In genomic region chr11:50212848-50213758, GRCm38 (mm10) we compare ENCODE assay signal across 8 mouse cellular contexts. TPM values are rescaled to one million over a fixed set of nuclear protein-coding genes. Genes with fewer than 3 reads are reported as not detected.
A peak's percentile ranks its signal among the peaks of the same experiment; 100 is the strongest.
DNase-seq lines count a peak whose midpoint lies in the region; ATAC-seq and TF ChIP-seq lines count a peak whose summit lies in the region.
"Had no signal": no experiment of that assay in that cellular context is flagged by ENCODE, and none has a peak within 500 bp of the region (broad histone marks: within the 10 kb centered on the region; RNA-seq: fewer than 3 reads in every experiment).

No protein-coding gene starts in this region.

- peak overlapping the region; percentile 22 for H3ac ChIP-seq in C2C12 (ENCODE audit: control insufficient read depth, insufficient read length, low read depth)

- no peak for TF ChIP-seq CTCF in C2C12 (IDR thresholded peaks at IDR 0.05; ENCODE audit: control insufficient read depth, insufficient read depth, insufficient read length)
- TF ChIP-seq CTCF in small intestine, adult 2 months (IDR thresholded peaks at IDR 0.05; ENCODE audit: extremely low read depth, insufficient read length, insufficient replicate concordance, low read depth, low read length): no peak

- peaks cover 38% of the 10 kb centered on the region for H3K79me2 ChIP-seq in C2C12 (ENCODE audit: control insufficient read depth, insufficient read depth)

- H3K79me3 ChIP-seq in C2C12 (ENCODE audit: low read depth): peaks cover 22% of the 10 kb centered on the region

- TF ChIP-seq POLR2A in small intestine, adult 2 months (IDR thresholded peaks at IDR 0.05; ENCODE audit: low read depth, low read length): no peak

- no peaks in the 10 kb centered on the region for H3K9me3 ChIP-seq in ES-E14 (ENCODE audit: control insufficient read depth, insufficient read depth, low read depth, low read length)
- H3K9me3 ChIP-seq in heart, embryonic 16.5 days (replicated peaks; ENCODE audit: control insufficient read depth, low read length): no peaks in the 10 kb centered on the region
- no peaks in the 10 kb centered on the region for H3K9me3 ChIP-seq in liver, embryonic 11.5 days (ENCODE audit: control insufficient read depth, low read length)
- H3K9me3 ChIP-seq: neural tube, embryonic 13.5 days had no signal

- H3K36me3 ChIP-seq in C2C12 (ENCODE audit: control insufficient read depth, insufficient read depth): peaks cover 12% of the 10 kb centered on the region
- H3K36me3 ChIP-seq in ES-E14 (ENCODE audit: control insufficient read depth, insufficient read depth, low read length, poor library complexity, severe bottlenecking): peaks cover 6% of the 10 kb centered on the region; the same call in 1 of the 2 replicates
- H3K36me3 ChIP-seq in heart, embryonic 16.5 days (ENCODE audit: control insufficient read depth, insufficient read depth): no peaks in the 10 kb centered on the region
- H3K36me3 ChIP-seq in liver, embryonic 11.5 days (ENCODE audit: control insufficient read depth, insufficient read depth, low read length): no peaks in the 10 kb centered on the region
- no peaks in the 10 kb centered on the region for H3K36me3 ChIP-seq in small intestine, adult 2 months (ENCODE audit: control insufficient read depth, insufficient read depth, low read length)

- peaks cover 14 to 38% of the 10 kb centered on the region in 2 experiments for H3K4me1 ChIP-seq in ES-E14 (ENCODE audit: control insufficient read depth in 2 of 2, insufficient read depth in 2 of 2, low read length in 2 of 2, poor library complexity in 1 of 2)
- H3K4me1 ChIP-seq in heart, embryonic 16.5 days (ENCODE audit: control insufficient read depth, insufficient read depth, low read length): peaks cover 42% of the 10 kb centered on the region
- peaks cover 38% of the 10 kb centered on the region for H3K4me1 ChIP-seq in liver, embryonic 11.5 days (replicated peaks; ENCODE audit: control insufficient read depth, insufficient read depth, low read length)
- H3K4me1 ChIP-seq in small intestine, adult 2 months (ENCODE audit: control insufficient read depth, insufficient read depth, insufficient read length, low read length): peaks cover 21% of the 10 kb centered on the region

- in situ Hi-C loops in ES-E14 (cut with MboI; ENCODE audit: low sequenced_read_pairs in 2 of 2, unreplicated experiment in 2 of 2): no loop called here

- peak overlapping the region; percentile 44; the same call in 1 of the 2 replicates for H3K4me2 ChIP-seq in heart, embryonic 16.5 days (ENCODE audit: low read depth, low read length)
- no peak overlapping the region for H3K4me2 ChIP-seq in liver, embryonic 11.5 days
- H3K4me2 ChIP-seq: neural tube, embryonic 13.5 days had no signal

- no peaks in the 10 kb centered on the region for H3K27me3 ChIP-seq in C2C12 (ENCODE audit: control insufficient read depth, insufficient read depth, insufficient read length)
- H3K27me3 ChIP-seq in heart, embryonic 16.5 days (ENCODE audit: control insufficient read depth, insufficient read depth, low read length): no peaks in the 10 kb centered on the region
- H3K27me3 ChIP-seq in liver, embryonic 11.5 days (replicated peaks; ENCODE audit: control insufficient read depth, insufficient read depth, low read length): no peaks in the 10 kb centered on the region
- no peaks in the 10 kb centered on the region for H3K27me3 ChIP-seq in small intestine, adult 2 months (ENCODE audit: control insufficient read depth, insufficient read depth, low read length)
- H3K27me3 ChIP-seq: neural tube, embryonic 13.5 days had no signal

- H3K4me3 ChIP-seq in C2C12 (ENCODE audit: insufficient read depth, poor library complexity, severe bottlenecking): no peak overlapping the region
- no peak overlapping the region for H3K4me3 ChIP-seq in ES-E14 (ENCODE audit: insufficient read depth in 1 of 2, low read depth in 1 of 2, low read length in 2 of 2, poor library complexity in 1 of 2, severe bottlenecking in 1 of 2)
- peak overlapping the region; percentile 15 for H3K4me3 ChIP-seq in heart, embryonic 16.5 days (ENCODE audit: low read length)
- H3K4me3 ChIP-seq in liver, embryonic 11.5 days (ENCODE audit: low read depth, low read length): no peak overlapping the region
- H3K4me3 ChIP-seq in small intestine, adult 2 months (ENCODE audit: low read depth, low read length): peak overlapping the region; percentile 33
- H3K4me3 ChIP-seq: neural tube, embryonic 13.5 days had no signal

- no peak for DNase-seq in ES-E14 (ENCODE audit: low read depth, low spot score)
- DNase-seq in cerebellum, postnatal 10 days: peak; percentile 61 to 72
- peak; percentile 50 for DNase-seq in liver, embryonic 11.5 days (ENCODE audit: low spot score)
- no peak for DNase-seq in frontal cortex, postnatal 10 days (ENCODE audit: low spot score in 2 of 2)

- H3K9ac ChIP-seq in ES-E14 (ENCODE audit: insufficient read depth, low read depth, low read length, poor library complexity, severe bottlenecking): peak overlapping the region; percentile 29; the same call in 1 of the 2 replicates
- H3K9ac ChIP-seq in heart, embryonic 16.5 days (ENCODE audit: low read length): peak overlapping the region; percentile 16; the same call in 1 of the 2 replicates
- H3K9ac ChIP-seq in liver, embryonic 11.5 days (ENCODE audit: low read depth, low read length): no peak overlapping the region
- H3K9ac ChIP-seq: neural tube, embryonic 13.5 days had no signal

- 18% methylated on average over 11 of the region's 11 CpGs for WGBS in heart, embryonic 16.5 days
- WGBS in liver, embryonic 11.5 days: 59% methylated on average over 11 of the region's 11 CpGs
- WGBS in small intestine, adult 2 months: 19% methylated on average over 11 of the region's 11 CpGs

- peak; percentile 59 for ATAC-seq in heart, embryonic 16.5 days (replicated peaks; ENCODE audit: extremely low read depth, insufficient read depth, low FRiP score)
- no peak for ATAC-seq in liver, embryonic 11.5 days (replicated peaks; ENCODE audit: low FRiP score)

- peak overlapping the region; percentile 59; the same call in 1 of the 2 replicates for H3K27ac ChIP-seq in ES-E14 (ENCODE audit: insufficient read depth, low read depth, low read length, poor library complexity, severe bottlenecking)
- peak overlapping the region; percentile 84 for H3K27ac ChIP-seq in heart, embryonic 16.5 days (ENCODE audit: low read length)
- no peak overlapping the region for H3K27ac ChIP-seq in liver, embryonic 11.5 days (ENCODE audit: low read depth, low read length)
- H3K27ac ChIP-seq in small intestine, adult 2 months (ENCODE audit: insufficient read depth, low read depth, low read length): peak overlapping the region; percentile 88
- H3K27ac ChIP-seq: neural tube, embryonic 13.5 days had no signal

TF ChIP-seq in C2C12, 6 proteins besides CTCF, POLR2A, EP300 and RAD21:
- TF ChIP-seq MYOG (IDR thresholded peaks at IDR 0.05; ENCODE audit: control insufficient read depth, extremely low read depth, insufficient read length) (no peak), CEBPB (IDR thresholded peaks at IDR 0.05; ENCODE audit: low read depth) (peak; percentile 10), MAX (IDR thresholded peaks at IDR 0.05) (peak; percentile 71), USF1 (IDR thresholded peaks at IDR 0.05; ENCODE audit: low read depth) (peak; percentile 90), FOSL1 (IDR thresholded peaks at IDR 0.05; ENCODE audit: insufficient read depth, low read length, poor library complexity, severe bottlenecking) (peak; percentile 32), MYOD1 (IDR thresholded peaks at IDR 0.05; ENCODE audit: control insufficient read depth, insufficient read length, low read depth) (peak; percentile 54)

TF ChIP-seq in ES-E14, 5 proteins besides CTCF, POLR2A, EP300 and RAD21:
- TF ChIP-seq MAFK (IDR thresholded peaks at IDR 0.05; ENCODE audit: insufficient read depth, low read depth, low read length): peak; percentile 86
- no peak for TF ChIP-seq HCFC1 (IDR thresholded peaks at IDR 0.05; ENCODE audit: borderline replicate concordance, insufficient read depth, low read length)
- TF ChIP-seq CHD2 (IDR thresholded peaks at IDR 0.05; ENCODE audit: low read depth, low read length): no peak
- TF ChIP-seq ZNF384 (IDR thresholded peaks at IDR 0.05; ENCODE audit: low read depth, low read length): no peak

RNA-seq across cellular contexts. Expression of gene Mgat4b, which starts 2.4 kb away (rescaled TPM):
- polyA plus RNA-seq in C2C12 (2012; fragmentation: generic; extraction: Trizol): 139 TPM
- total RNA-seq in ES-E14 (2012; rRNA removed): 22.6 and 28.1 TPM in 2 replicates
- 11.8 and 29.2 TPM in 2 replicates for polyA plus RNA-seq in heart, embryonic 16.5 days (2015; fragmentation: Nextera tagmentation; extraction: Ambion mirVana)
- polyA plus RNA-seq in liver, embryonic 11.5 days (2014; fragmentation: Nextera tagmentation; extraction: Ambion mirVana): 22.3 and 25.4 TPM in 2 replicates
- 116 and 171 TPM in 2 replicates for polyA plus RNA-seq in small intestine, adult 2 months (2012; rRNA removed)

RNA-seq across cellular contexts. Expression of gene Sqstm1, which starts 2.5 kb away (rescaled TPM):
- polyA plus RNA-seq in C2C12 (2012; fragmentation: generic; extraction: Trizol): 660 TPM
- 140 and 234 TPM in 2 replicates for total RNA-seq in ES-E14 (2012; rRNA removed)
- polyA plus RNA-seq in heart, embryonic 16.5 days (2015; fragmentation: Nextera tagmentation; extraction: Ambion mirVana): 261 and 264 TPM in 2 replicates
- 176 and 177 TPM in 2 replicates for polyA plus RNA-seq in liver, embryonic 11.5 days (2014; fragmentation: Nextera tagmentation; extraction: Ambion mirVana)
- polyA plus RNA-seq in small intestine, adult 2 months (2012; rRNA removed): 89.1 and 171 TPM in 2 replicates

RNA-seq across cellular contexts. Expression of gene Ltc4s, which starts 25.3 kb away (rescaled TPM):
- 1.3 TPM for polyA plus RNA-seq in C2C12 (2012; fragmentation: generic; extraction: Trizol)
- total RNA-seq in ES-E14 (2012; rRNA removed): 1.9 and 2.3 TPM in 2 replicates
- 1.5 and 2.3 TPM in 2 replicates for polyA plus RNA-seq in heart, embryonic 16.5 days (2015; fragmentation: Nextera tagmentation; extraction: Ambion mirVana)
- polyA plus RNA-seq in liver, embryonic 11.5 days (2014; fragmentation: Nextera tagmentation; extraction: Ambion mirVana): 0.82 and 2.6 TPM in 2 replicates
- polyA plus RNA-seq in small intestine, adult 2 months (2012; rRNA removed): 44.3 and 51.3 TPM in 2 replicates

RNA-seq across cellular contexts. Expression of gene Mrnip, which starts 38.9 kb away (rescaled TPM):
- polyA plus RNA-seq in C2C12 (2012; fragmentation: generic; extraction: Trizol): 4.7 TPM
- 13.0 and 14.6 TPM in 2 replicates for total RNA-seq in ES-E14 (2012; rRNA removed)
- polyA plus RNA-seq in heart, embryonic 16.5 days (2015; fragmentation: Nextera tagmentation; extraction: Ambion mirVana): 9.4 and 9.6 TPM in 2 replicates
- polyA plus RNA-seq in liver, embryonic 11.5 days (2014; fragmentation: Nextera tagmentation; extraction: Ambion mirVana): 13.9 and 18.7 TPM in 2 replicates
- 0.95 and 3.8 TPM in 2 replicates for polyA plus RNA-seq in small intestine, adult 2 months (2012; rRNA removed)

Comparison
In these comparisons a context has a peak if more than half of its experiments do, and no peak if none do; other contexts are left out.
1. H3K4me3 ChIP-seq: peak in heart, embryonic 16.5 days (single experiment) and small intestine, adult 2 months (single experiment); none in C2C12 (single experiment), ES-E14 (0 of 2) and liver, embryonic 11.5 days (single experiment).
2. DNase-seq: peak in cerebellum, postnatal 10 days (2 of 2) and liver, embryonic 11.5 days (single experiment); none in ES-E14 (single experiment) and frontal cortex, postnatal 10 days (0 of 2).
3. RNA of gene Ltc4s, which starts 25.3 kb away (polyA plus RNA-seq): 44.3 to 51.3 TPM in small intestine, adult 2 months; 0.82 to 2.6 TPM in liver, embryonic 11.5 days, 1.5 to 2.3 TPM in heart, embryonic 16.5 days and 1.3 TPM in C2C12 (single experiment); every median in the first group is over 10 times any median in the second.